Mouse (Mus musculus): ENCODE results near the gene Gm29609. TPM values are rescaled to one million over a fixed set of nuclear protein-coding genes. Genes with fewer than 3 reads are reported as not detected.

The Gm29609 gene
- polyA plus RNA-seq, 1 experiment from 2014 or later: 2.3 TPM

DNA sequence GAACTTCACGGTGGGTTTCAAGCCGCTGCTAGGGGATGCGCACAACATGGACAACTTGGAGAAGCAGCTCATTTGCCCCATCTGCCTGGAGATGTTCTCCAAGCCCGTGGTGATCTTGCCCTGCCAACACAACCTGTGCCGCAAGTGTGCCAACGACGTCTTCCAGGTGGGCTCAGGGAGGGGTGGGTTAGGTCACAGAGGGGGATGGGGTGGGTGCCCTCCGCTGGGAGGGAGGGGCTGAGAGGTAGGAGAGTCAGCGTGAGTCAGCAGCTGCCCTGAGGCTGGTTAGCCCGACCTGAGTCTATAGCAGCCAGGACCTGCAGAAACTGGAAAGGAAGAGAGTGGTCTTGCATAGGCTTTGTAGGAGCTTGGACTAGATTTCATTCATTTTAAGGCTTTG is 62.8 kb downstream of the Gm29609 start:
- ATAC-seq (replicated peaks; ENCODE audit: low FRiP score) (no peak), DNase-seq (ENCODE audit: low spot score) (no peak)
- H3K4me2 ChIP-seq (ENCODE audit: low read depth, low read length, severe bottlenecking): no peak overlapping the region
- H3K4me3 ChIP-seq (ENCODE audit: low read depth, low read length): no peak overlapping the region
- no peak overlapping the region for H3K27ac ChIP-seq (ENCODE audit: low read depth, low read length)
- H3K4me1 ChIP-seq (replicated peaks; ENCODE audit: control insufficient read depth, insufficient read depth, low read length): no peaks in the 10 kb centered on the region
- no peaks in the 10 kb centered on the region for H3K27me3 ChIP-seq (ENCODE audit: control insufficient read depth, insufficient read depth, low read length)
- WGBS: 32% methylated on average over 10 of the region's 10 CpGs
- no peaks in the 10 kb centered on the region for H3K9me3 ChIP-seq (ENCODE audit: control insufficient read depth, low read length)
- no peaks in the 10 kb centered on the region for H3K36me3 ChIP-seq (ENCODE audit: control insufficient read depth, insufficient read depth, low read length)
- H3K9ac ChIP-seq (ENCODE audit: low read length): no peak overlapping the region

DNA sequence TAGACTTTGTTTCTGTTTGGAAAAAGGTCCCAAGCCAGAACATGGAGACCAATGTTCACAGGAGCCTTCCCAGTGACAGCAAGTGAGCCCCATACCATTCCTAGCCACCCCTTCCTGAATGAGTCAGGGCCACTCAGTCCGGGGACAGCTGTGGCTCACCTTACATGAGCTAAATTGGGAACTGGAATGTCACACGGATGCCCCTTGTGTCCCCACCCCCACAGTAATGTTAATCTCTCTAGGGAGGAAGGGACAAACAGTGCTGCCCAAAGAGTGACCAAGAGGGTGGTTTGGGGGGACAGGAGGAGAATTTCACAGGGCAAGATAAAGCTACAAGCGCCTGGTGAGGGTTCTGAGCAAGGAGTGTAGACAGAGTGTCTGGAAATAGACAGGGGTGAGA is 63.4 kb downstream of the Gm29609 start, which contains the start of gene Trim54:
Trim54 (plus strand) TSS at position 359 of the 400 bp plus-strand sequence.
- Histone ChIP-seq H3K4me1 (replicated peaks; ENCODE audit: control insufficient read depth, insufficient read depth, low read length) (no peaks in the 10 kb centered on the region), H3K36me3 (ENCODE audit: control insufficient read depth, insufficient read depth, low read length) (no peaks in the 10 kb centered on the region), H3K9me3 (ENCODE audit: control insufficient read depth, low read length) (no peaks in the 10 kb centered on the region), H3K4me3 (ENCODE audit: low read depth, low read length) (no peak within 1 kb of the TSS), H3K27me3 (ENCODE audit: control insufficient read depth, insufficient read depth, low read length) (no peaks in the 10 kb centered on the region), H3K4me2 (ENCODE audit: low read depth, low read length, severe bottlenecking) (no peak within 1 kb of the TSS), H3K9ac (ENCODE audit: low read length) (no peak within 1 kb of the TSS), H3K27ac (ENCODE audit: low read depth, low read length) (no peak within 1 kb of the TSS)
- DNase-seq (ENCODE audit: low spot score): no peak
- ATAC-seq (replicated peaks; ENCODE audit: low FRiP score): no peak
- 50% methylated on average over 3 of the region's 3 CpGs for WGBS

DNA sequence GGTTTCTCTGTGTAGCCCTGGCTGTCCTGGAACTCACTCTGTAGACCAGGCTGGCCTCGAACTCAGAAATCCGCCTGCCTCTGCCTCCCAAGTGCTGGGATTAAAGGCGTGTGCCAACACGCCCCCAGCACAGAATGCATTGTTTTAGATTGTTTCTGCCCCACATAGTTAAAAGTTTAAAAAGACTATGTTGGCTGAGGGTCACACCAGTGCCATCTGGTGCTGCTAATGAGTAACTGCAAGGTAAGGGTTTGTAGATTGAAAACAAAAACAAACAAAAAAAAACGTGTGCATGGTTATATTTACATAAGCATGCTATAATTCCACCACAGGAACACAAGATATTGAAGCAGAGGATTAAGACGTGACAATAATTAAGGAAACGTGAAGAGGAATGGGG is 68.9 kb downstream of the Gm29609 start:
- no peaks in the 10 kb centered on the region for H3K36me3 ChIP-seq (ENCODE audit: control insufficient read depth, insufficient read depth, low read length)
- no peaks in the 10 kb centered on the region for H3K9me3 ChIP-seq (ENCODE audit: control insufficient read depth, low read length)
- no peak overlapping the region for H3K27ac ChIP-seq (ENCODE audit: low read depth, low read length)
- H3K4me2 ChIP-seq (ENCODE audit: low read depth, low read length, severe bottlenecking): no peak overlapping the region
- DNase-seq (ENCODE audit: low spot score) (no peak), ATAC-seq (replicated peaks; ENCODE audit: low FRiP score) (no peak)
- H3K4me1 ChIP-seq (replicated peaks; ENCODE audit: control insufficient read depth, insufficient read depth, low read length): no peaks in the 10 kb centered on the region
- H3K27me3 ChIP-seq (ENCODE audit: control insufficient read depth, insufficient read depth, low read length): no peaks in the 10 kb centered on the region
- no peak overlapping the region for H3K4me3 ChIP-seq (ENCODE audit: low read depth, low read length)
- no peak overlapping the region for H3K9ac ChIP-seq (ENCODE audit: low read length)
- WGBS: 47% methylated on average over 7 of the region's 7 CpGs

DNA sequence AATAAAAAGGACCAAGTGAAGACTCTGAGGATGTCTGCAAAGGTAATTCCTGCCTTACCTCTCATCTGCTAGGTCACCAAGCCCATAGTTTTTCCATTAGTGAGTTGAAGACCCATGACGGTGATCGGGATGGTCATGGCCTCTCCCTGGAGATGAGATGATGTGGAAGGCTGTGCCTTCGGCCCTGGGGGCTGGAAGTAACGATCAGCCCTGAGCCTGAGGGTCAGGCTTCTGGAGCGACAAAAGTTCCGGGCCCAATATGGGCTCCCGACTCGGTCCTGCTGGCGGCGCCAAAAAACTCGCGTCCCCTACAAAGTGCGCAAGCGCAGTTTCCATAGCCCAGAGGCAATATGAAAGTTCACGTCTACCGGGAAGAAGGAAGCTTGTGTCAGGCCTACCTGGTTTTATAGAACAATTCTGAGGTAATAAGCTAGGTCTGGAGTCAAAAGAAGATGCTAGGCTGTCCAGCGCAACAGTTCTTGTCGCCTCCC is 71.7 kb downstream of the Gm29609 start, which contains the start of gene Slc30a3:
Slc30a3 (minus strand) TSS at position 238 of the 491 bp plus-strand sequence.
- H3K9me3 ChIP-seq (ENCODE audit: control insufficient read depth, low read length): no peaks in the 10 kb centered on the region
- H3K9ac ChIP-seq (ENCODE audit: low read length): no peak within 1 kb of the TSS
- no peaks in the 10 kb centered on the region for H3K27me3 ChIP-seq (ENCODE audit: control insufficient read depth, insufficient read depth, low read length)
- no peak within 1 kb of the TSS for H3K4me3 ChIP-seq (ENCODE audit: low read depth, low read length)
- DNase-seq (ENCODE audit: low spot score): no peak
- H3K27ac ChIP-seq (ENCODE audit: low read depth, low read length): no peak within 1 kb of the TSS
- H3K4me1 ChIP-seq (replicated peaks; ENCODE audit: control insufficient read depth, insufficient read depth, low read length): no peaks in the 10 kb centered on the region
- H3K36me3 ChIP-seq (ENCODE audit: control insufficient read depth, insufficient read depth, low read length): no peaks in the 10 kb centered on the region
- no peak within 1 kb of the TSS for H3K4me2 ChIP-seq (ENCODE audit: low read depth, low read length, severe bottlenecking)
- 91% methylated on average over 18 of the region's 18 CpGs for WGBS
- ATAC-seq (replicated peaks; ENCODE audit: low FRiP score): no peak

DNA sequence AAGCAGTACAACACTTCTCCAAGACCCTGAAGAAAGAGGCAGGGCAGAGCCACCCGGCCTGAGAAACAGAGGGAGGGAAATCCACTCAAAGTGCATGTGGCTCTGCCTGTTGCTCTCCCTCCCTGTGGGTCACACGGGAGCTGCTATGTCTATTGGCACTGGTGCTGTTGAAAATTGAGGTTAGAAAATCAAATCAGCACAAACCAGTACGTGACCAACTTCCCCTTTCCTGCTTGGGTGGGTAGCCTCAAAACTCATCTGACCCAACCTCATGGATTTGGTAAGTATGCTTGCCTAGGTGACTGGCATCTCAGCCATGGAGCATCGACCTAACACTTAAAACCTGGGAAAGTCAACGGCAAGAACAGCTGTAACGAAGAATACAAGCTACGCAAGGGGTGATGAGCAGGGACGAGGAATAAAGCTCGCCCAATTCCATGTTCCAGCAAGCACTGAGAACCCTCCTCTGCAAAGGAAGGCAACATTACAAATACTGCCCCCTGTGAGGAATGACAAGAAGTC is 73.8 kb downstream of the Gm29609 start, which contains the start of gene Dnajc5g:
Dnajc5g (plus strand) TSS at position 472 of the 522 bp plus-strand sequence.
- Histone ChIP-seq H3K9ac (ENCODE audit: low read length) (no peak within 1 kb of the TSS), H3K27me3 (ENCODE audit: control insufficient read depth, insufficient read depth, low read length) (no peaks in the 10 kb centered on the region), H3K36me3 (ENCODE audit: control insufficient read depth, insufficient read depth, low read length) (no peaks in the 10 kb centered on the region), H3K4me1 (replicated peaks; ENCODE audit: control insufficient read depth, insufficient read depth, low read length) (no peaks in the 10 kb centered on the region), H3K4me2 (ENCODE audit: low read depth, low read length, severe bottlenecking) (no peak within 1 kb of the TSS), H3K27ac (ENCODE audit: low read depth, low read length) (no peak within 1 kb of the TSS), H3K9me3 (ENCODE audit: control insufficient read depth, low read length) (no peaks in the 10 kb centered on the region), H3K4me3 (ENCODE audit: low read depth, low read length) (no peak within 1 kb of the TSS)
- no peak for ATAC-seq (replicated peaks; ENCODE audit: low FRiP score)
- 88% methylated on average over 9 of the region's 9 CpGs for WGBS
- DNase-seq (ENCODE audit: low spot score): no peak

DNA sequence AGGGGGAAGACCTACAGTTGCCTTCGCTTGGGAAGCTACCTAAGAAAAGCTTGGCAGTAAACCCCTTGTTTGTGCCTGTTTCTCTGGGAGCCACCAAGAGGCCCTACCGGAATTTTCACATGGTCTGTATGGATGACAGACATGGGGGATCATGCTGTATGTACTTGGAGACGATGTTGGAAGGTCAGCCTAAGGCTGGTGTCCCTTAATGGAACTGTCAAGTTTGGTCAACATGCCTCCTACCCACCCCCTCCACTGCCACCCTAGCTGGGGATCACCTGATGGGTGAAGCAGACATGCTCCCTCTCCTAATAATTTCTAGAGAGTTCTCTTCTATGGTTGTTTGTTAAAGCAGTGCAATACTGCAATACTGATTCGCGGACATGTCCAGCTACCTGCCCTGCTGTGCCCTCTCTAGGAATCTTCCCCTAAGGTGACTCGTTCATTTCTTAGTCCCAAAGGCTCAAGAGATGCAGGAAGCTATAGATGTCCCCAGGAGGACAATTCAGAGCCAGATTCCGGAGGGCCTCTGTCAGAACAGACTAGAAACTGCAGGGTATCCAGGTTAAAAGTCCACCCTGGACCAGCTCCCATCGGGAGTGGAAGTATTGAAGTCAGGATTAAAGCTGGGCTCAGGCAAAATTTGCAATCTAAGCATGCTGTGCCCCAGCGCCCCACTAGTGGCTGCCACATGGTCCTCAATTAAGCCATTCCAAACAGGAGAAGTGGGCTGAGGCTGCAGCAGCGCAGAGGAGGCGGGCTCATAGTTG is 83.8 kb downstream of the Gm29609 start:
- Histone ChIP-seq H3K9me3 (ENCODE audit: control insufficient read depth, low read length) (no peaks in the 10 kb centered on the region), H3K27ac (ENCODE audit: low read depth, low read length) (no peak overlapping the region), H3K9ac (ENCODE audit: low read length) (no peak overlapping the region), H3K27me3 (ENCODE audit: control insufficient read depth, insufficient read depth, low read length) (peaks cover 61% of the 10 kb centered on the region), H3K4me3 (ENCODE audit: low read depth, low read length) (peak overlapping the region; percentile 17; the same call in 1 of the 2 replicates), H3K4me1 (replicated peaks; ENCODE audit: control insufficient read depth, insufficient read depth, low read length) (peaks cover 19% of the 10 kb centered on the region), H3K4me2 (ENCODE audit: low read depth, low read length, severe bottlenecking) (no peak overlapping the region; the same call in 1 of the 2 replicates), H3K36me3 (ENCODE audit: control insufficient read depth, insufficient read depth, low read length) (no peaks in the 10 kb centered on the region)
- DNase-seq (ENCODE audit: low spot score) (no peak), ATAC-seq (replicated peaks; ENCODE audit: low FRiP score) (no peak)
- WGBS: 24% methylated on average over 11 of the region's 11 CpGs

DNA sequence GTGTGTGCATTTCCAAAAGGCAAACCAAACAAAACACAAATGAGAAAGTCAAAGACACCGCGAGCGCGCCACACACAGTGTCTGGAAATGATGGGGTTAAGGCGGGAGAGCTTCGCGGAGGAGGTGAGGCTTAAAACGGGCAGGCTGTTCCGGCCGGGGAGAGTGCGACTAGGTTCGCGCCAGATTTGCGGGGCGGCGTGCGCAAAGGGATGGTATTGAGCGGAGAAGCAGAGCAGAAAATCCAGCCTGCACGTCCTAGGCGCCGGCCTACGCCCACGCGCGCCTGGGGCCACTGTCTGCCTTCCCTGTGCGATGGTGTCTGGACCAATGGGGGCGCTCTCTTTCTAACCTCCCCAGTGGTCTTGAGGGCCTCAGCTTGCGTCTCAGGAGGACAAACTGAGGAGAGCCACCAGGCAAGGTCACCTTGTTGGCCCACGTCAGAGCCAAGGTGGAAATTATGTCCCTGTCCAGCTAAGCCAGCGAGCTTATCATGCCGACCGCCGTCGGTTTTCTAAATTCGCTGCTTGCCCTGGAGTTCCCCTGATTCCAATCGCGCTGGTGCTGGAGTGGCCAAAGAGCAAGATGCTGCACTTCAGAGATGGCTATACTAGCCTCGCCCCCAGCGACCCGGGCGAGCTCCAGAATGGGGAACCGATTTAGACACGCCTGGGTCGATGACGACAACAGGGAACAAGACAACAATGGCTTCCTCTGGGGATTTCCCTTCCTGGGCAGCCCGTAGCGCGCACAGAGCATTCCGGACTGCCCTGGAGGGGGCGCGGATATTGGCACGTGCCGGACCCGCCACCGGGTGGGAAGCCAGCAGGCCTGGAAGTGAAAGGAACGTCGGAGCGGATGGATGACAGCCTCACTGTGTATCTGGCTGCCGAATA is 84.7 kb downstream of the Gm29609 start:
- DNase-seq (ENCODE audit: low spot score) (no peak), ATAC-seq (replicated peaks; ENCODE audit: low FRiP score) (no peak)
- H3K4me3 ChIP-seq (ENCODE audit: low read depth, low read length): peak overlapping the region; percentile 17
- peak overlapping the region; percentile 35; the same call in 1 of the 2 replicates for H3K4me2 ChIP-seq (ENCODE audit: low read depth, low read length, severe bottlenecking)
- no peak overlapping the region for H3K27ac ChIP-seq (ENCODE audit: low read depth, low read length)
- H3K27me3 ChIP-seq (ENCODE audit: control insufficient read depth, insufficient read depth, low read length): peaks cover 69% of the 10 kb centered on the region
- H3K9me3 ChIP-seq (ENCODE audit: control insufficient read depth, low read length): no peaks in the 10 kb centered on the region
- peaks cover 19% of the 10 kb centered on the region for H3K4me1 ChIP-seq (replicated peaks; ENCODE audit: control insufficient read depth, insufficient read depth, low read length)
- no peak overlapping the region for H3K9ac ChIP-seq (ENCODE audit: low read length)
- no peaks in the 10 kb centered on the region for H3K36me3 ChIP-seq (ENCODE audit: control insufficient read depth, insufficient read depth, low read length)
- WGBS: under 1% methylated on average over 59 of the region's 59 CpGs
